Comparison of ENCODE assay signal across 9 mouse cellular contexts in the genomic region with DNA sequence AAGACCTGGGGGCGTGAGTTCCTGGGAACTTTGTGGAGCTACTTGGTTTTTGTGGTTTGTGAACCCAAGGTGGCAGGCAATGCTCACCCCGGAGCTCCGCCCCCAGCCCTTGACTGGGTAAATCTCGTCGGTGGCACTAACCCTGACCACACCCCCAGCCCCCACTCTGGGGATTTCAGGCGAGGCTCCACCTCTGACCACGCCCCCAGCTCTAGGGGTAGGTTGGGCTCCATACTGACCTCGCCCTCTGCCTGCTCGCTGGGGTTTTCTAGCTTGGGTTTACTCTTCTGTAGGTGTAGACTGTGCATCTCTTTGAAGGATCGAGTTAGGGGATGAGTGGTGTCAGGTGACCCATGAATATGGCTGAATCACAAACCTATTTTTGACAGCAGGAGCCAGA. TPM values are rescaled to one million over a fixed set of nuclear protein-coding genes. Genes with fewer than 3 reads are reported as not detected.
A peak's percentile ranks its signal among the peaks of the same experiment; 100 is the strongest.
DNase-seq lines count a peak whose midpoint lies in the region; ATAC-seq lines count a peak whose summit lies in the region.
"Had no signal": no experiment of that assay in that cellular context is flagged by ENCODE, and none has a peak within 500 bp of the region (broad histone marks: within the 10 kb centered on the region; RNA-seq: fewer than 3 reads in every experiment).

No protein-coding gene starts in this region.

- no peak overlapping the region for H3K9ac ChIP-seq in kidney, embryonic 14.5 days (ENCODE audit: low read depth, low read length)
- H3K9ac ChIP-seq: hindbrain, embryonic 15.5 days had no signal

- DNase-seq in heart, embryonic 10.5 days (ENCODE audit: low spot score), result peak; percentile 86
- DNase-seq in heart, adult 8-10 months (ENCODE audit: low spot score), result no peak
- peak; percentile 71 for DNase-seq in embryo, embryonic 10.5 days (ENCODE audit: low spot score)
- peak; percentile 80 for DNase-seq in lung, postnatal 36 days
- peak; percentile 58 to 62 for DNase-seq in thymus, postnatal 10 days (ENCODE audit: low spot score in 2 of 2)
- DNase-seq in left cerebral cortex, postnatal 14 days (ENCODE audit: low spot score in 2 of 2), result no peak
- DNase-seq in cerebellum, postnatal 36 days, result no peak

- H3K27ac ChIP-seq in heart, embryonic 10.5 days, result no peak overlapping the region
- H3K27ac ChIP-seq in kidney, embryonic 14.5 days (ENCODE audit: low read depth, low read length), result no peak overlapping the region
- H3K27ac ChIP-seq: hindbrain, embryonic 15.5 days had no signal

- H3K36me3 ChIP-seq in heart, embryonic 10.5 days, result peaks cover 32% of the 10 kb centered on the region
- peaks cover 21% of the 10 kb centered on the region for H3K36me3 ChIP-seq in kidney, embryonic 14.5 days (ENCODE audit: control insufficient read depth, insufficient read depth, low read length)

- H3K27me3 ChIP-seq in heart, embryonic 10.5 days (ENCODE audit: insufficient read depth, poor library complexity, severe bottlenecking), result peaks cover 31% of the 10 kb centered on the region
- H3K27me3 ChIP-seq in kidney, embryonic 14.5 days (ENCODE audit: control insufficient read depth, insufficient read depth, low read length), result peaks cover 23% of the 10 kb centered on the region

- intact Hi-C loops in left cerebral cortex, postnatal 14 days (cut with DNase I), result no loop called here

- WGBS in heart, embryonic 10.5 days, result 9% methylated on average over 10 of the region's 10 CpGs
- 8% methylated on average over 10 of the region's 10 CpGs for WGBS in kidney, embryonic 14.5 days

- no peaks in the 10 kb centered on the region for H3K9me3 ChIP-seq in heart, embryonic 10.5 days
- H3K9me3 ChIP-seq in kidney, embryonic 14.5 days (ENCODE audit: control insufficient read depth, low read length), result no peaks in the 10 kb centered on the region
- H3K9me3 ChIP-seq: hindbrain, embryonic 15.5 days had no signal

- peaks cover 34% of the 10 kb centered on the region for H3K4me1 ChIP-seq in heart, embryonic 10.5 days
- H3K4me1 ChIP-seq in kidney, embryonic 14.5 days (ENCODE audit: control insufficient read depth, insufficient read depth, low read length), result peaks cover 6% of the 10 kb centered on the region; the same call in 1 of the 2 replicates

- H3K4me3 ChIP-seq in heart, embryonic 10.5 days, result no peak overlapping the region
- no peak overlapping the region for H3K4me3 ChIP-seq in kidney, embryonic 14.5 days (ENCODE audit: low read length)
- H3K4me3 ChIP-seq: hindbrain, embryonic 15.5 days had no signal

- no peak overlapping the region for H3K4me2 ChIP-seq in kidney, embryonic 14.5 days (replicated peaks; ENCODE audit: low read depth, low read length)
- H3K4me2 ChIP-seq: hindbrain, embryonic 15.5 days had no signal

- ATAC-seq in kidney, embryonic 14.5 days (ENCODE audit: low FRiP score, low TSS enrichment), result peak; percentile 18; the same call in 1 of the 2 replicates

RNA-seq across cellular contexts. Expression of a gene that starts 4.7 kb away (rescaled TPM):
- polyA plus RNA-seq in heart, embryonic 10.5 days (2016; fragmentation: Nextera tagmentation; extraction: Ambion mirVana), result 0.14 and 0.43 TPM in 2 replicates
- total RNA-seq in heart, adult 8-10 months (2022), result 10 to 100 TPM in 3 of 4 experiments, 1 to 10 TPM in 1; 7.8 to 14.0 (median 12.6) TPM
- 0.17 and 0.97 TPM in 2 replicates for polyA plus RNA-seq in kidney, embryonic 14.5 days (2014; fragmentation: Nextera tagmentation; extraction: Ambion mirVana)
- 10 to 100 TPM; 30.0 to 33.0 TPM for total RNA-seq in left cerebral cortex, postnatal 14 days (2021)

RNA-seq across cellular contexts. Expression of a gene that starts 6.4 kb away (rescaled TPM):
- 200 and 266 TPM in 2 replicates for polyA plus RNA-seq in heart, embryonic 10.5 days (2016; fragmentation: Nextera tagmentation; extraction: Ambion mirVana)
- 10 to 100 TPM; 23.3 to 32.5 (median 25.0) TPM for total RNA-seq in heart, adult 8-10 months (2022)
- polyA plus RNA-seq in kidney, embryonic 14.5 days (2014; fragmentation: Nextera tagmentation; extraction: Ambion mirVana), result 365 and 431 TPM in 2 replicates
- 10 to 100 TPM; 46.4 to 52.7 TPM for total RNA-seq in left cerebral cortex, postnatal 14 days (2021)

RNA-seq across cellular contexts. Expression of a gene that starts 6.5 kb away (rescaled TPM):
- 32.1 and 34.6 TPM in 2 replicates for polyA plus RNA-seq in heart, embryonic 10.5 days (2016; fragmentation: Nextera tagmentation; extraction: Ambion mirVana)
- total RNA-seq in heart, adult 8-10 months (2022), result 10 to 100 TPM; 11.1 to 15.9 (median 14.4) TPM
- 27.2 and 35.1 TPM in 2 replicates for polyA plus RNA-seq in kidney, embryonic 14.5 days (2014; fragmentation: Nextera tagmentation; extraction: Ambion mirVana)
- 10 to 100 TPM; 81.8 to 89.3 TPM for total RNA-seq in left cerebral cortex, postnatal 14 days (2021)

RNA-seq across cellular contexts. Expression of a gene that starts 22.1 kb away (rescaled TPM):
- 2,064 and 2,176 TPM in 2 replicates for polyA plus RNA-seq in heart, embryonic 10.5 days (2016; fragmentation: Nextera tagmentation; extraction: Ambion mirVana)
- 1,000 to 10,000 TPM in 2 of 4 experiments, 100 to 1,000 TPM in 2; 848 to 1,083 (median 963) TPM for total RNA-seq in heart, adult 8-10 months (2022)
- polyA plus RNA-seq in kidney, embryonic 14.5 days (2014; fragmentation: Nextera tagmentation; extraction: Ambion mirVana), result 1,867 and 1,944 TPM in 2 replicates
- total RNA-seq in left cerebral cortex, postnatal 14 days (2021), result 100 to 1,000 TPM; 433 to 483 TPM

RNA-seq across cellular contexts. Expression of a gene that starts 23.1 kb away (rescaled TPM):
- polyA plus RNA-seq in heart, embryonic 10.5 days (2016; fragmentation: Nextera tagmentation; extraction: Ambion mirVana), result not detected in 2 replicates
- not detected for total RNA-seq in heart, adult 8-10 months (2022)
- 0.08 and 0.10 TPM in 2 replicates for polyA plus RNA-seq in kidney, embryonic 14.5 days (2014; fragmentation: Nextera tagmentation; extraction: Ambion mirVana)
- under 1 TPM; 0.13 to 0.18 TPM for total RNA-seq in left cerebral cortex, postnatal 14 days (2021)

Comparison
In these comparisons a context has a peak if more than half of its experiments do, and no peak if none do; other contexts are left out.
1. DNase-seq: peak in heart, embryonic 10.5 days (single experiment), embryo, embryonic 10.5 days (single experiment), lung, postnatal 36 days (single experiment) and thymus, postnatal 10 days (2 of 2); none in heart, adult 8-10 months (single experiment), left cerebral cortex, postnatal 14 days (0 of 2) and cerebellum, postnatal 36 days (0 of 2).
2. RNA of a gene that starts 6.5 kb away (total RNA-seq): 81.8 to 89.3 TPM in left cerebral cortex, postnatal 14 days; 11.1 to 15.9 TPM in heart, adult 8-10 months; every median in the first group is over 4 times any median in the second.